Mouse (Mus musculus) gastrocnemius, postnatal 36 days (tissue): ENCODE measurements at regions not wholly inside any gene's neighbourhood (a gene's known extent, or its start where the extent isn't known, plus 50 kb on each side); places are given as distances from the start of the nearest gene placed in this dataset.

ENCODE experiments used
- DNase-seq, 2 experiments: peaks; one replicate each; pipeline ENCODE4 v3.0.0; 2022
- intact Hi-C: fragments of 180-260 bp; cut with DNase I; formaldehyde crosslinking; loops from one replicate; pipeline ENCODE4 v1.15.1; 2025

DNA sequence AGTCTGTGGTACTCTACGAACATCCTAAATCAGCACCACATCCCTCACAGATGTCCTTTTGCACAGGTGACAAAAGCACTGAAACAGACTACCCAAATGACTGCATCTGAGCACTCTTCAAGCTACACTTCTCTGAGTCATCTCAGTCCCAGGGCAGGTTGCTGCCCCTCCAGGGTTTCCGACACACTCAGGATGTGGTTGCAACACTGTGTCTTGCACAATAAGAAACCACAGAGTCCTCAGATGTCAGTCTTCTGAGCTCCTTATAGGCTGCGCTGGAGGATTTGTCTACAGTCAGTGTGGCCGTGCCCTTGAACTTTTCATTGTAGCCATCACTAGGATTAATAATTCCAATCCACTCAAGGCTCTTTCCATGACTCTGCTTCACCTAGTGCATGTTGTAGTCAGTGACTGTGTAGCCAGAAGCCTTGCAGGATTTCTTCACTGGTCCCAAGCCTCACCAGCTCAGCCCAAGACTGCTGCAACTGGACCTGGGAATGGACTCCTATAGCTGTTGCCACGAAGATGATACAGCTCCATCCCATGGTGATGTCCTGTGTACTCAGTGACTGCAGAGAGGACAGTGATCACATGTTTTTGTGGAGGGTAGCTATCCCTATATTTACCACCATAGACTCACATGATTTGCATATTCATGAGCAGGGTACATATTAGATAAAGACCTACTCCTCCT is 1103.3 kb upstream of the Tenm3 start:
- intact Hi-C loops, result no loop called here
- no peak for DNase-seq

- no peak for DNase-seq
- intact Hi-C loops, result no loop called here
Observed at GRCm38 (mm10) chr8:49932124-49932523, 1088.4 kb upstream of the Tenm3 start.

GRCm38 (mm10) chr8:49926402-49927172 is 1082.8 kb upstream of the Tenm3 start:
- intact Hi-C loops, result no loop called here
- no peak for DNase-seq

- no peak for DNase-seq
- intact Hi-C loops, result no loop called here
Observed at GRCm38 (mm10) chr8:49905099-49905498, 1061.3 kb upstream of the Tenm3 start.

DNA sequence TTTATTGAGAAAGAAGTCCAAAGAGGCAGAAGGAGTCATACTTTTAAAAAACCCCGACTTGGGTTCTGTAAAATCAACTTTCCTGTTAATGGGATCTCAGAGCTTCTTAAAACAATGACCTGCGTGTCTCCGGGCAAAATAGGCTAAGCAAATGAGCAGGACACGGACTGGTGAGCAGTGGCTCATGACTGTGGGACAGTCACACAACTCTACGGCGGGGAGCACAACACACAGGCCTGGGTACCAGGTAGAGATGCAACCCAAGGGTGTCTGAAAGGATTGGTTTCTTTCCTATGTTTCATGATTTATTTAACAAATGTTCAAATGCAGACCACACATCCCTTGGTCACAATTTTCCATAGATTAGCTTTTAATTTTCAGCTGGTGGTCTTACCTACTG is 1058.3 kb upstream of the Tenm3 start:
- intact Hi-C loops, result no loop called here
- DNase-seq, result no peak

DNA sequence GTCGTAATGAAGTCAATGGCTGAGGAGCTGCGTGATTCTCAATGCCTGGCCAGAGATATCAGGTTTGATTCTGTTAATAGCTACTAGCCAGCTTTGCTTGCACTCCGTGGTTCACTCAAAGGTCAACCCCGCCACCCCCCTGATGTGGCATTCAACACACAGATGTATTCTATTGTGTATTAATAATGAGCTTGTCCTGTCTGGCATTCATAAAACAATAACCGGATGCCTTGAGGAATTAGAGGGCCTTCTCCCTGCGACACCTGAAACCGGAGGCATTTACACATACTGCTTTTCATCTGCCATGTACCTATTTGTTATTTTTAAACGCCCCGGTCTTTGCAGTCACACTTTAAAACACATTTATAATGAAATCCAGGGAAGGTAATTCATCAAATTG is 1057.8 kb upstream of the Tenm3 start:
- intact Hi-C loops, result no loop called here
- DNase-seq, result peak in 1 of 2 experiments; percentile 11
